Mouse (Mus musculus) mature B cell (primary cell): ENCODE data around the gene Grap2.

ENCODE experiments used
- in situ Hi-C: fragments of 300-500 bp; cut with MboI; formaldehyde crosslinking; loops from 2 replicates; pipeline ENCODE4 v1.14.3; 2019

The Grap2 gene

GRCm38 (mm10) chr15:80599843-80600242 is 27.4 kb downstream of the Grap2 start:
- in situ Hi-C loops = no loop called here

GRCm38 (mm10) chr15:80601456-80601855 is 29.1 kb downstream of the Grap2 start:
- in situ Hi-C loops = no loop called here

GRCm38 (mm10) chr15:80602487-80602886 is 30.1 kb downstream of the Grap2 start:
- in situ Hi-C loops = no loop called here

GRCm38 (mm10) chr15:80604026-80604425 is 31.6 kb downstream of the Grap2 start:
- in situ Hi-C loops = no loop called here

GRCm38 (mm10) chr15:80607970-80608369 is 35.6 kb downstream of the Grap2 start:
- in situ Hi-C loops = no loop called here

GRCm38 (mm10) chr15:80610335-80610734 is 37.9 kb downstream of the Grap2 start:
- in situ Hi-C loops = loop anchor here (5.0 kb wide), 1 partner anchor 43 kb away; the partner anchor contains the start of gene Enthd1

- in situ Hi-C loops = loop anchor here (5.0 kb wide), 1 partner anchor 44 kb away; the partner anchor contains the start of gene Enthd1
Observed at GRCm38 (mm10) chr15:80611478-80611877, 39.1 kb downstream of the Grap2 start.

GRCm38 (mm10) chr15:80613904-80614303 is 41.5 kb downstream of the Grap2 start:
- in situ Hi-C loops = loop anchor here (5.0 kb wide), 1 partner anchor 47 kb away; the partner anchor contains the start of gene Enthd1

- in situ Hi-C loops = loop anchor here (5.0 kb wide), 1 partner anchor 47 kb away; the partner anchor contains the start of gene Enthd1
Observed at GRCm38 (mm10) chr15:80614500-80615289, 42.3 kb downstream of the Grap2 start.

- in situ Hi-C loops = no loop called here
Observed at GRCm38 (mm10) chr15:80615290-80615570, 42.8 kb downstream of the Grap2 start.

GRCm38 (mm10) chr15:80615636-80616383 is 43.4 kb downstream of the Grap2 start:
- in situ Hi-C loops = no loop called here

- in situ Hi-C loops = no loop called here
Observed at GRCm38 (mm10) chr15:80617839-80618238, 45.4 kb downstream of the Grap2 start.

- in situ Hi-C loops = no loop called here
Observed at GRCm38 (mm10) chr15:80619166-80619565, 46.8 kb downstream of the Grap2 start.

GRCm38 (mm10) chr15:80619786-80620185 is 47.4 kb downstream of the Grap2 start:
- in situ Hi-C loops = no loop called here

- in situ Hi-C loops = no loop called here
Observed at GRCm38 (mm10) chr15:80620371-80620770, 48.0 kb downstream of the Grap2 start.

GRCm38 (mm10) chr15:80623171-80623837 is 50.9 kb downstream of the Grap2 start:
- in situ Hi-C loops = no loop called here

GRCm38 (mm10) chr15:80626472-80626871 is 54.1 kb downstream of the Grap2 start:
- in situ Hi-C loops = no loop called here

GRCm38 (mm10) chr15:80630147-80630546 is 57.8 kb downstream of the Grap2 start:
- in situ Hi-C loops = loop anchor here (5.0 kb wide), 1 partner anchor 67 kb away; no protein-coding TSS in a partner anchor

GRCm38 (mm10) chr15:80630711-80631110 is 58.3 kb downstream of the Grap2 start:
- in situ Hi-C loops = loop anchor here (5.0 kb wide), 1 partner anchor 67 kb away; no protein-coding TSS in a partner anchor

- in situ Hi-C loops = loop anchor here (5.0 kb wide), 1 partner anchor 66 kb away; no protein-coding TSS in a partner anchor
Observed at GRCm38 (mm10) chr15:80631311-80631710, 58.9 kb downstream of the Grap2 start.

- in situ Hi-C loops = loop anchor here (5.0 kb wide), 1 partner anchor 65 kb away; no protein-coding TSS in a partner anchor
Observed at GRCm38 (mm10) chr15:80632280-80632893, 60.0 kb downstream of the Grap2 start.
